Mouse (Mus musculus) frontal cortex, postnatal 36 days (tissue): Measurements from ENCODE around the gene Med28.

Source experiments
- DNase-seq, 2 experiments: peaks; one replicate each; pipeline ENCODE4 v3.0.0; 2022; ENCODE audit warnings: low spot score in 2 of 2

Gene Med28

DNA sequence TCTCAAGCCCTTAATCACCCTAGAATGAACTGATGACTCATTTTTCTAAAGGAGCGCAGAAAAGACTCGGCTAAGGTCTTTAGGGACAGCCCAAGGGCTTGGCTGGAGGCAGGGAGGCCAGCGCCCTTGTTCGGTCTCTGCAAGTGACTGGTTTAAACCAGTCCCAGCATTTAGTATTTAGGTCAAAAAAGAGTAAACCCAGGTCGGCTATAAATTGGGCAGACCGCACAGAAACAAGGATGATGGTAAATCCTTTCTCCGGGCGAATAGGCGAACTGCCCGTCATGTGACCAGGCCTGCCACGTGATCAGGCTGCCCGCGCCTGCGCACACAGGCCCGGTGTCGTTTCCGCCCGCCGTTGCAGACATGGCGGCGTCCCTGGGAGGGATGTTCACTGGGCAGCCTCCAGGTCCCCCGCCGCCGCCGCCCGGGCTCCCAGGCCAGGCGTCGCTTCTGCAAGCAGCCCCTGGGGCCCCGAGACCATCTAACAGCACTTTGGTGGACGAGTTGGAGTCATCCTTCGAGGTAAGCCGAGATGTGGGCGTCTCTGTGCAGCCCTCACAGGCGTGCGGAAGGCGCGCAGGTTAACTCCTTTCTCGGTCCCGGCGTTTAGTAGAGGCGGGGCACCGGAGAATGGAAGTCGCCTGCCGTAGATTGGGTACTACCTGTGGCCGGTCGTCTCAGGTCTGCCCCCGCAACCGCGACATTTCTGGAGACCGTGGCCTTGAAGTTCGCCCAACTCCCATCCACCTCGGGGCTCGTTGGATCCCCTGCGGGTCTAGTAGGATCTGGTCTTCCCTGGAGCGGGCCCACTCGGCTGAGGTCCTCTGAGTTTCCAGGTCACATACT, at the start of gene Med28:
Gene Med28, plus strand, starts transcription at position 270 of the 849 bp plus-strand sequence.
- DNase-seq: peak; percentile 94 to 96

DNA sequence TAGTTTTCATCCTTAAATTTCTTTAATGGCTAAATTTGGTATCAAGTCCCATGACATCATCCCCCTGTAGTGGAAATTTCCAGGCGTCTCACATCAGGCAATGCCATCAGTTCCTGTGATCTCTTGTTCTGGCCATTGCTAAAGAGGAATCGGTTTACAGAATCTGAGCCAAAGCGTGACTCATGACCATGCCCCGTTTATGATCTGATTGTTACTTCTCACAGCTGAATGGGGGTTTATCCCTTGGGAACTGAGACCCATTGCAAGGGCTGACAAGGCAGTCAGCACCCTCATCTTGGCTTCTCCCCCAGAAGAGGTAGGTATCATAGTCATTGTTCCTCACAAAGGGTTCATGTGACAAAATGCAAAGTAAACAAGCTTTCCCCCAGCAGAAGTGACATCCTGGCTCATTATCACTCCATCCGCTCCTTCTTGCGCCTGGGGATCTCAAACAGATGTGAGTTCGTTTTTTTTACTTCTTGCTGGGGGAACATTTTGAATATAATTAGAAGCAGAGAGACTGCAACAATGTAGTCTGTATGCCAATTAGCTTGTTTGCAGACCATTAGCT, 47.1 kb upstream of the Med28 start:
- DNase-seq: no peak

DNA sequence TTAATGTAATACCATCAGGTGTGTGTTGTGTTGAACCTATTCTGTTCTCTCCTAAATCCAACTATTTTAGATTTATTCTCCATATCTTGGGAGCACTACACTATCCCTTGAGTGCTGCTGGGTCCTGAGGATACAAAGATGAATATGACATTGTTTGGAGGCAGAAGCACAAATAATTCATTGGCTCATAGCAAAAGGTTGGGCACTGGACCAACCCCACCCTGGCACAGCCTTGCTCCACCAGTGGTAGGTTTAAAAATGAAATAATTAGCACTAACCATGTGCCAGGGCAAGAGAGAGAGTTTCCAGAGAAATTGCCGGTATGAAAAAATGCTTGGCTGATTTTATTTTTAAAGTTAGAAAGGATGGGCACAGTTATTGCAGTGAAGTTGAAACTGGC, 46.5 kb upstream of the Med28 start:
- no peak for DNase-seq

DNA sequence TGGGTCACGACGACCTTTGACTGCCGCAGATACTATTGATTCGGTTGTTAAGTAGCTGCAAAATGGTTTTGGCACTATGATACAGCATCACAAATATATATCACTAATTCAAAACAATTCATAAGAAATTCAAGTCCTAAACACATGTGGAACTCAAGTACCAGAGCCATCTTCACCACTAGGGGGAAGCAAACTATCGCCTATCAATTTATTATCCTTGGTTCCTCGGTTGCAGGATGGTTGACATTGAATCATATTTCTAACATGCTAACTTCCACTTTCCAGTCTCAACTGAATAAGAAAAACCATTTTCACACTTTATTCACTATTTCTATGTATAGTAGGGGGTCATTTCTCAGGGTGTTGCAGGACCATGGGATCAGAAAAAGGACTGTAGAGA, 45.8 kb upstream of the Med28 start:
- DNase-seq: peak in 1 of 2 experiments; percentile 80

DNA sequence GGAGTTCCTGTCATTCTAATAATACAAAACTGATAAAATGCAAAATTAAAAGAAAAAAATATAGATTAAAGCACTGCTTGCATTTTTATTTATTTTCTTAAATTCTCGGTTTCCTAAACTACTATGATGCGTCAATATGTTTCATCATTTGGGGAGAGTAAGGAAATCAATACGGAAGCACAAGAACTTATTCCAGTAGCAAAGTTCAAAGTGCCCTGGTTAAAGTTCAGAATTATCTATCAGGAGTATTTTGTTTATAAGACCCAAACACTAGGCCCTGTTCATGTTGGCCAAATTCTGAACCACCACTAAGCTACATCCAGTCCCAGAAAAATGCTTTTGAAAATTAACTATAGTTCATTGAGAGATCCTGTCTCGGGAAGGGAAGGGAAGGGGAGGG, 45.3 kb upstream of the Med28 start:
- DNase-seq: no peak

DNA sequence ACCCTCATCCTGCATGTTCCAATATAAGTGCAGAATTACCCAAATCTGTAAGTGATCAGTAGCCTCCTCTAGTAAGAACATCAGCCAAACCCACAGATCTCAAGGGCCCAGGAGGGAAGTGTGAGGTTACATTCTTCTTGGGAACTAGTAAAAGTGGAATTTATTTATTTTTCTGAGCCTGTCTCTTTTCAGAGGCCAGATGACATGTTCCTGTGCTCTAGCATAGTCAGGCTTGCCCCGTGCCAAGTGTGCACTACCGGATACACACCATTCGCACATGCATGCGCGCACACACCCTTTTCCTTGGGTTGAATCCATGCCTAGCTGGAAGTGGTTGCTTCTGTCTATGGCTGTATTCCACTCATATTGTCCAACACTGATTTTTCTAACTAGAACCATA, 44.3 kb upstream of the Med28 start:
- no peak for DNase-seq

DNA sequence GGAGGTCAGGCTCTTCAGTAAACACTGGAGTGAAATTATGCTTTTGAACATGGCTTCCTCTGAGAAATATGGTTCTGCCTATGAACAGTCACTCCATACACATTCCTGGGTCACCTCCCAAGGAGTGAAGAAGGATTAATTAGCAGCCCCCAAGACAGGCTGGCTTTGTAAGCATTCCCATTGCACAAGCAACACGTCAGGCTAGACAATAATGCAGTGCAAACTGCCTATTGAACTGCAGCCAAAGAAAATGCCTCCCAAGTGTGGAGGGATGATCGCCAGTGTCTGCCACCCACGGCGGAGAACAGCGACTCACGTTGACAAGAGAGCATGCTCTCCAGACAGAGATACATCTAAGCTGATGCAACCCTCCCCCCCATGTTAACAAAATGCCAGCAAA, 43.7 kb upstream of the Med28 start:
- peak; percentile 23 to 41 for DNase-seq

DNA sequence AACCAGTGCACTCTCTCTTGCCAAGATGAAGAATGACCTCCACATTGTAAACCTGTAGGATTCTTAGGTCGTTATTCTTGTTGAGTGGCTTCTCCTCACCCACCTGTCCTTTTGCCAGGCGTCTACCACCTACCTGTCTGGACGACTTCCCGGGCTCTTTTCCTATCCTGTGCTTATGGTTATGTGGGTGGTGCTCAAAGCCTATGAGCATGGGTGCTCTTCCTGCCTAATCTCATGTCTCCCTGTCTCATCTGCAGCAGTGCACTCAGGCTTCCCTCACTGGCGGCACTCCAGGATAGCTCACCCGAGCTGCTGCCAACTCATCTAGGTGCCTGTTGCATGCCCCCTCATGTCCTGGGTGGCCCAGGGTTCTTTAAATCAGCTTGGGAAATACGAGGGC, 42.4 kb upstream of the Med28 start:
- DNase-seq: no peak

DNA sequence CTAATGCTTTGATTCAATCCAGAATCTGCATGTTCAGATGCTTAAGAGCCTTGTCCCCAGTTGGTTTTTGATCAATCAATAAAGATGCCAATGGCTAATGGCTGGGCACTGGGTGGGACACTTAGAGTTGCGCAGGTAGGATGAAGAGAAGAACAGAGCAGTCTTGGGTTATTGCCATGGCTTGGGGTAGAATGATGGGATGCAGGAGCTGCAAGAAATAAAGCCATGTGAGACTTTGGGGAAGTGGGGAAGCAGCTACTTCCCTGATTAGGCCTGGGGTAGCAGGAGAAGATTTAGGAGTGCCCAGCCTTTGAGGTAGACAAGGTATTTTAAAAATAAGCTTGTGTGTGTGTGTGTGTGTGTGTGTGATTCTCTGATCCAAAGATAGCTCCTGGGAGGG, 40.0 kb upstream of the Med28 start:
- DNase-seq: no peak

DNA sequence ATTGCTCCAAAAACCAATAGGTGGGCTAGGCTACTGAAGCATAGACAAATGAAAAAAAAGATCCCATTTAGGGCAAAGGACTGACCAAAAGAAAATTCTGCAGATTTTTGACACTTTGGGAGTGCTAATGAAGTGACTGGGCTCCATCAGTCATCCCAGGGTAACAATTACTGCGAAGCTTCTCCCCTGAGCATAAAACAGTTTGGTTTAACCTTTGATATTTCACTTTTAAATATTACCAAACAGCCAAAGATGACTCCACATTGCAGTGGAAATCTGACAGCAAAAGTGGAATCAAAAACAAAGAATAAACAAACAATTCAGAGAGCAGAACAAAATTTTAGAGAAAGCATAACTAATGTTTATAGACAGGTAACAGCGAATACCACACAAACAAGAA, 38.9 kb upstream of the Med28 start:
- no peak for DNase-seq

DNA sequence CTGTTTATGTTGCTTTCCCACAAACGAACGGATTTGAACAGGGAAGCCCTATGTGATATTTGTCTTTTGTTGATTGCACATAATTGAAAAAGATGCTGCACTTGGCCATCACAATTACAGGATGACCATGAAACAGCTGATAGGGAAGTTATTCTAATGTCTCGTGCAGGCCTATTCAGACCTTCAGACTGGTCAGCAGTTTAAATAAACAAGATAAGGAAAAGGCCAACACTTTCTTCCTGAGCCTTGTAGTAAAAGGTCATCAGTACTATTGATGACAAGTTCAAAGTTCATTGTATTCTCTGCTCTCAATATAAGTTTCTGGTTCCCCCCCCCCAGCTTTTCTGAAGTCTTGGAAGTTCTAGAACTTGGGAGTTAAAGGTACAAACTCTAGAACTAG, 37.4 kb upstream of the Med28 start:
- DNase-seq: no peak

DNA sequence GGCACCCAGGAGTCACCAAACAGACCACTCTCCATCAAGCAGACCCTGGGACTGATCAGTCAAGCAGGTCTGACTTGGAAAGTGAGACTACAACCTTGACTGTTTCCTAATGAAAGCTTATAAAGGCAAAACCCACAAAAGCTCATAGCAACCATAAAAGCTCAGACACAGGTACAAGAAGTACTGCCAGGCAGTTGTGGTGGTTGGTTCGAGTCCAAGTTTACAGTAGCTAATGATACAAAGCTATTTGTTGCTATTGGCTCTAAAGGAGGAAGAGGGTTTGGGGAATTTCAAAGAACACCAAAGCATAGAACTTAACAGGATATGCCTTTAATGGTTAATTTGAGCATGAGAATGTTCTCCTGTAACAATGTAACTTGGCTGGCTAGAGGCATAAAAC, 36.4 kb upstream of the Med28 start:
- no peak for DNase-seq

DNA sequence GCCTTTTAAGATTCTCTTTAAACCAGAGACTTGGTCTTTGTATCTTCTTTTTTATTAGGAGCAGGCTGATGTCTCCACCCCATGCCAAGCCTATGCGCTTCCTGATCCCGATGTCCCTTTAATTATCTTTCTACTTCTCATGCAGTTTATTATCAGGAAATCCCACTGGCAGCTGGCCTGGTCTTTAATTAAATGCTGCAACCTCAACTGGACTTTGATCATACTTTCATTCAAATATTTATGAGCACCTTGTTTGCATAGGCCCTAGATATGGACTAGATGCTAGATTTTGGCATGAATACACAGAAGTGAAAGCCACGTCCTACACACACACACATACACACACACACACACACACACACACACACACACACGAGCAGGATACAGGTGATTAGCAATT, 28.3 kb upstream of the Med28 start:
- DNase-seq: no peak

DNA sequence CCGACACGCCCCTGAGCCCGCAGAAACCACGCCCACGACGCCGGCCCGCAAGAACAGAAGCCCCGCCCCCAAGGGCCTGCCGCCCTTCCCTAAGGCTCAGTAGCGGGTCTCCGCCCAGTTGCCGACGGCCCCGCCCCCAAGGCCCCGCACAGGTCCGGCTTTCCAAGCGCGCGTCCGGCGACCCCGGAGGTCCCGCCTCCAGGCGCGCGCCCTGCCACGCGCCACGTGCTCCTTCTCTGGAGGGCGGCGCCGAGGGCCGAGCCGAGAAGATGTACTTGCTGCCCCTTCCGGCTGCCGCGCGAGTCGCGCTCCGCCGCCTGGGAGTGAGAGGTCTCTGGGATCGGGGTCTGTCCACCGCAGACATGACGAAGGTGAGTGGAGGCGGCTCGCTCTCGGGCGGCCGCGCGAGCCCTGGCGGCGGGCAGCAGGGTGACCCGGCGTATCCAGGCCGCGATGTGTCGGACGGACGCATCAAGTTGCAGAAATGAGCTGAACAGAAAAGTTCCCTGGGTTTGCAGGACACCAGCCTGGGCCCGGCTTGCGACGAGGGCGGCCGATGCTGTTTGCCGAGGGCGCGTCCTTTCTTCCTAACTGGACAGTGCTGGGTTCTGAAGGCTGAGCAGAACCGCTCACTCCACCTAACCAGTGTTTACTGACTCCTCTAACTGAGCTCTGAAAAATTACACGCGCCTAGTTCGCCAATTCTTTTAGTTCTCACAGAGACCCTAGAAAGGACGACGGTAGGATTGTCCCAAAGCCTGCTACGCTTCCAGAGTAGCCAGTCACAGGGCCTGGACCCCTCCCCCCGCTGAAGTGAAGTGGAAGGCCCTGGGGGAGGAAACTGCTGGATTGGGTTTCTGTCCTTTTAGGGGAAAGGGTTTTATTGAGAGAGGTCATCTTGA, 26.6 kb upstream of the Med28 start, which contains the start of gene Lap3:
Gene Lap3, plus strand, starts transcription at position 184 of the 902 bp plus-strand sequence.
- peak; percentile 96 to 97 for DNase-seq

DNA sequence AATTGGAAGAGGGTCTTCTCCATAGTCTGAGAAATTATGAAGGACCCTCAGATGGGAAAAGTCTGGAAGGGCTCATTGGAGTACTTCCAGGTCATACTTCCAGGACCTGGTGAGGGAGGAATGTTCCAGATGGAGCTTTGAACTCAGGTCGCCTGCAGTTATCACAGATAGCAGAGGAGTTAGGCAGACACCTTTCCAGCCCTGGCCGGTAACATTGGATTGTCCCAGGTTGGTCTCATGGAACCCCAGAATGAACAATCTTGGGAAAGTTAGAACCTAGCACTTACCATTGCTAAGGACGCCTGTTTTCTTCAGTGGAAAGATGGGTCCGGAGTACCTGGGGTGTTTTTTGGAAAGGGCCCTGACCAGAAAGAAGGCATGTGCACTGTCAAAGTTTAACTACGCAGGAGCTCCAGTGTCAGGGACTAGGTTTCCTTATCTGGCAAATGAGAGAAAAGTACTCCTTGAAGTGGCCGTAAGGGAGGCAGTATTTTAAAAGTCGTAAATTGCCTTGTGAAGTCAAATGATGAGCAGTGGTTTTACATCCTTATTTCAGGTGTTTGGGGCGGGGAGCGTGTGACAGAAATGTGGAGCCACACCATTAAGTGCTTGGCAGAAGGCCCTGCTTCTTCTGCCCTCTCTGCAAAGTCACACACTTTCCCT, 25.8 kb upstream of the Med28 start:
- no peak for DNase-seq

DNA sequence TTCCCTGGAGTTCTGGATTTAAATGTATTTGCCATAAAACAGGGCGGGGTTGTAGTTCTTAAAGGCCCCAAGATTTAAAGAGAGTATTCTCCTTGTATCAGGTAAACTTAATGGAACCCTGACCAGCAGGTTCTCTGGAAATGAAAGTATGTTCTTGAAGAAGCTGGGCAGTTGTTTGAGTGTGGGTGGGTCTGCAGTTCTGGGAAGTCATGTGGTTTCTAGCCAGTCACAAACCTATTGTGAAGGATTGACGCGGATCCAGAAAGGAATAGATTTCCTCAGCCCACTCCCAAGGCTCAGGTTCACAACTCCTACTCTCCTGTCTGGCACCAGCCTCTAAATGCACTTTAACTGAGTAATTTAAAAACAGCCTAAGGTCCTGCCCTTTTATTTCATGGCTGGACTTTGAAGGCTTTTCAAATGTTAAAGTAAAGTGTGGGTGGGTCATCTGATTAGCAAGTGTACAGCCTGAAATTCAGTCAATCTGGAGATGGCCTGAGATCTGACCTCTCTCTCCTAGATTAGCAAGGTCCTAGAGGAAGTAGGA, 24.5 kb upstream of the Med28 start:
- no peak for DNase-seq

DNA sequence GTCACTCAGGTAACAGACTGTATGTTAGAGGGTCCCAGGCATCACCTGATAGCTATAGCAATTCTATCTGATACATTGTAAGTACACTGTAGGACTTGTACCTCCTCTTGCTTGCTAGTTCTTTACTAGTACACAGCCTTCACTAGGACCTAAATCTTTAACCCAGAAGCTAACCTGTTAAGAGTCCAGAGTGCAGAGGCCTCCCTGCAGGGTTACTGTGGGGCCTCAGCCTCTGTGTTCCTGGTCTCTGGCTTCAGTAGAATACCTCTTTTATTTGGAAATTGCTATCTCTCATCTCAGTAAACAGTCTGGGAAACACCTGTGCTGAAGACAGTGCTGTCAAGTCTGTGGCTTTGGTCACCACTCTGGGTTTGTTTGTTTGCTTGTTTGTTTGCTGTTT, 24.0 kb upstream of the Med28 start:
- no peak for DNase-seq

DNA sequence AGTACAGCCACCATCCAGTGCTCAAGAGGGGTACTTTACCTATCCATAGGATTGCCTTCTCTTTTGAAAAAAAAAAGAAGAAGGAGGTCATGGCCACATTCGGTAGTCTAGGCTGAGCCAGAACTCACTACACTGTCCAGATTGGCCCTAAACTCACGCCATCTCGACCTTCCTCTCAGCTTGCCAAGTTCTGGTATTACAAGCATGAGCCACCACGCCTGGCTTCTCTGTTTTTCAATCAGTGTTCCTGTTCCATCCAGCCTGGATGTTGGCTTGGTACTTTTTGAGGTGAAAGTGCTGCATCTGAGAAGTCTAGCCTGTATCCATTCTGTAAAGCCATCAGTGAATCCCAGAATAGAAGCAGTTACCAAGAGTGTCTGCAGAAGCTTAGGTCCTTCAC, 23.6 kb upstream of the Med28 start:
- no peak for DNase-seq

DNA sequence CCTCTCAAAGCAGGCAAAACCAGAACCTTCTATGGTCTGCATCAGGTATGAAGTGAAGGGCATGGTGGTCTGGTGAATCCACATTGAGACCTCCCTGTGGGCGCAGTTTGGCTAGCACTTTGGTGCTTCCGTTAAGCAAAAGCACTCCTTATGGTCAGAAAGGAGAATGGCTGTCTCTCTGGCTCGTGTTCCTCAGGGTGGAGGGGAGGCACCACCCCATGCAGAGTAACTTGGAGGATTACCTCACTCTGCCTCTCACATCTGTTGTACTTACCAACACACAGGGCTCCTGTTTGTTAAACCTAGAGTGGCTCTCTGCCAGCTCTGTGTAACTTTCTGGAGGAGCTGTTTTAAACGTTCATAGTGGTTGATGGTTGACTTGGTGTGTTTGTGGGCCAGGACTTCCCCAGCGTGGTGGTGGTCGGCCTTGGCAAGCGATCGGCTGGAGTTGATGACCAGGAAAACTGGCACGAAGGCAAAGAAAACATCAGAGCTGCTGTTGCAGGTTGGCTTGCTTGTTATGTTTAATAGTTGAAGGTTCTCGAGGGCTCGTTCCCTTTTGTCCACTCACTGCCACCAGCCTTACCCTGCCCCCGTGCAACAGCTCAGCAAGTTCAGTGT, 23.0 kb upstream of the Med28 start:
- no peak for DNase-seq

DNA sequence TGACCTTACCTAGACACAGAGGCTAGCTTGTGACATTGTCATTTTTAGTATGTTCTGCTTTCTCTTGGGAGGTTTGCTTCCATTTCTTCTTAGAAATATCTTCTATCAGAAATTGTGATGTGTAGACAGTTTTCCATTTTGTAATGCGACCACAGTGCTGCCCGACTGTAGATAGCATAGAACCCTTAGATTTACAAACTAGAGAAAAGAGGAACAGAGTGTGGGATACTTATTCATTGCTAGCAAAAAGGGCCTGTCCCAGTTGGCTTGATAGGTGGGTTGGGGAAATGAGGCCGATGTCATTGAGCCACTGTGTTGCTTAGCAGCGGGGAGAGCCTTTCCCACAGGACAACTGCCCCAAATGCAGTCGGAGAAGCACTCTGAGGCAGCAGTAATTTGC, 22.5 kb upstream of the Med28 start:
- DNase-seq: no peak

DNA sequence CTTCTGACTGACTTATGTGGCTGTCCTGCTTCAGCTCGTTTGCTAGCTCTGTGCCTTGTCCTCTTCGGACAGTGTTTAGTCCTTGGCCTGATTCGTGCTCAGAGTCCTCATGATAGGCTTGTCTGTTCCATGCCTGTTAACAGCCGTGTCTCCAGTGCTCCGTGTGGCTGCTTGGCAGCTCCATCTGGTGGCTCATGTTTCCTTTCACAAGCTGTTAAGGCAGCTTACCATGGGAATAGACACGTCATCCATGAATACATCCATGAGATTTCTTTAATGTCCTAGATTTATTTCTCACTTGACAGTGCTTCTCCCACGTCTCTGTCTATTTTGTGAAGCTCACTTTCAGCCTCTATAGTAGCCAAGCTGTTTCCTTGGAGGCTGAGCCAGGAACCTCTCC, 10.0 kb upstream of the Med28 start:
- peak in 1 of 2 experiments; percentile 38 for DNase-seq
